ENCODE assay signal across 8 mouse cellular contexts in the genomic region with DNA sequence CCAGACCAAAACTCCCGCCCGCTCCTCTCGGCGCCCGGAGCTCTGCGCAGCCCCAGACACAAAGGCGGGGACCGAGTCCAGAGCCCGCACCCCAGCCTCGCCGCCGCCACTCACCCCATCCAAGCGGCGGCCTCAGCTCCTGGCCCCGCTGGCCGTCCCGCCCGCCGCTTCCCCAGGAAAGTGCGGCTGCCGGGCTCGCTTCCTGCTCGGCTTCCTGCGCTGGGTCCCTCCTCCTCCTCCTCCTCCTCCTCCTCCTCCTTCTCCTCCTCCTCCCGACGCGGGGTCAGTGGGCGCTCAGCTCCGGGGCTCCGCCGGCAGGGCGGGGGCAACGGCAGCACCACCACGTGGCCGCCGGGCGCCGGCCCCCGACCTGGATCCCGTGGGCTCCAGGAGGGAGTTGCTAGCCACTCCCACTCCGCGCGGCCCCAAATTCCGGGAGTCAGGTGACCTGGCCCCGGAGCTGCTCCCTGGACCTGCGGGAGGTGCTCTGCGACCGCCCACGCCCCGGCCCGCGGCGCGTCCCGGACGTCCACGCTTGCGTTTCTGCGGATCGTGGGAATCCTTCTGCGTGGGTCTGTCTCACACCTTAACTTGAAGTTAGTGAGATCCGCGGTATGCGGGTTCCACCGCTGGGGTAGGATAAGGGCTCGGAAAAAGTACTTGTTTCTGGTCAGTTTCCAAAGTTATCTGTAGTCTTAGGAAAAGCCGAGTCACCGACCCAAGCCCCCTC. TPM values are rescaled to one million over a fixed set of nuclear protein-coding genes. Genes with fewer than 3 reads are reported as not detected.
DNase-seq lines count a peak whose midpoint lies in the region; ATAC-seq and TF ChIP-seq lines count a peak whose summit lies in the region.

A gene (minus strand): TSS at position 216 of the 730 bp plus-strand sequence.

- H3K27me3 ChIP-seq in embryonic facial prominence, embryonic 13.5 days = no peaks in the 10 kb centered on the region
- no peaks in the 10 kb centered on the region; the same call in 1 of the 2 replicates for H3K27me3 ChIP-seq in liver, embryonic 11.5 days (replicated peaks; ENCODE audit: control insufficient read depth, insufficient read depth, low read length)
- H3K27me3 ChIP-seq in testis, adult 2 months (ENCODE audit: control insufficient read depth, insufficient read depth, low read length) = no peaks in the 10 kb centered on the region

- TF ChIP-seq CTCF in testis, adult 2 months (IDR thresholded peaks at IDR 0.05; ENCODE audit: control insufficient read depth, insufficient read depth, insufficient replicate concordance, low read depth, low read length) = no peak

- WGBS in embryonic facial prominence, embryonic 13.5 days = under 1% methylated on average over 63 of the region's 68 CpGs
- under 1% methylated on average over 54 of the region's 68 CpGs for WGBS in liver, embryonic 11.5 days

- H3K4me3 ChIP-seq in embryonic facial prominence, embryonic 13.5 days = peak within 1 kb of the TSS; percentile 91
- H3K4me3 ChIP-seq in liver, embryonic 11.5 days (ENCODE audit: low read depth, low read length) = peak within 1 kb of the TSS; percentile 73
- peak within 1 kb of the TSS; percentile 89 for H3K4me3 ChIP-seq in testis, adult 2 months (ENCODE audit: control insufficient read depth, low read depth, low read length)

- H3K9ac ChIP-seq in embryonic facial prominence, embryonic 13.5 days = peak within 1 kb of the TSS; percentile 98
- H3K9ac ChIP-seq in liver, embryonic 11.5 days (ENCODE audit: low read depth, low read length) = peak within 1 kb of the TSS; percentile 75

- H3K27ac ChIP-seq in embryonic facial prominence, embryonic 13.5 days = peak within 1 kb of the TSS; percentile 93
- peak within 1 kb of the TSS; percentile 70 for H3K27ac ChIP-seq in liver, embryonic 11.5 days (ENCODE audit: low read depth, low read length)
- peak within 1 kb of the TSS; percentile 69 for H3K27ac ChIP-seq in testis, adult 2 months (ENCODE audit: control insufficient read depth, insufficient read depth, low read depth, low read length)

- peak; percentile 55; the same call in 1 of the 2 replicates for TF ChIP-seq POLR2A in testis, adult 2 months (IDR thresholded peaks at IDR 0.05; ENCODE audit: control insufficient read depth, low read depth, low read length)

- peak; percentile 91 for DNase-seq in 3134 (ENCODE audit: extremely low read depth, insufficient read length, low spot score)
- peak; percentile 91 for DNase-seq in adrenal gland, postnatal 14 days
- DNase-seq in heart, adult 9 months (ENCODE audit: low spot score in 2 of 2) = peak; percentile 70 to 74
- peak; percentile 91 to 92 for DNase-seq in kidney, adult 8-10 months
- DNase-seq in liver, embryonic 11.5 days (ENCODE audit: low spot score) = peak; percentile 75

- peak within 1 kb of the TSS; percentile 77 for H3K4me2 ChIP-seq in embryonic facial prominence, embryonic 13.5 days
- H3K4me2 ChIP-seq in liver, embryonic 11.5 days = peak within 1 kb of the TSS; percentile 90

- ATAC-seq in embryonic facial prominence, embryonic 13.5 days (ENCODE audit: insufficient number of reproducible peaks, insufficient read depth, low FRiP score, low TSS enrichment, low read depth) = peak; percentile 85
- peak; percentile 85 for ATAC-seq in liver, embryonic 11.5 days (replicated peaks; ENCODE audit: low FRiP score)
- ATAC-seq in monocyte, adult 5-6 weeks (replicated peaks; ENCODE audit: insufficient number of reproducible peaks, low FRiP score, low TSS enrichment, poor library complexity, severe bottlenecking) = 0 out of 2 replicates have a peak, but pooled peaks have one; percentile 15

- peaks cover 5% of the 10 kb centered on the region; the same call in 1 of the 2 replicates for H3K9me3 ChIP-seq in embryonic facial prominence, embryonic 13.5 days
- no peaks in the 10 kb centered on the region for H3K9me3 ChIP-seq in liver, embryonic 11.5 days (ENCODE audit: control insufficient read depth, low read length)

- peaks cover 30% of the 10 kb centered on the region for H3K4me1 ChIP-seq in embryonic facial prominence, embryonic 13.5 days
- peaks cover 5% of the 10 kb centered on the region for H3K4me1 ChIP-seq in liver, embryonic 11.5 days (replicated peaks; ENCODE audit: control insufficient read depth, insufficient read depth, low read length)
- no peaks in the 10 kb centered on the region; the same call in 1 of the 2 replicates for H3K4me1 ChIP-seq in testis, adult 2 months (ENCODE audit: control insufficient read depth, insufficient read depth, low read length)

- peaks cover 11% of the 10 kb centered on the region; the same call in 1 of the 2 replicates for H3K36me3 ChIP-seq in embryonic facial prominence, embryonic 13.5 days
- no peaks in the 10 kb centered on the region for H3K36me3 ChIP-seq in liver, embryonic 11.5 days (ENCODE audit: control insufficient read depth, insufficient read depth, low read length)
- H3K36me3 ChIP-seq in testis, adult 2 months (ENCODE audit: control insufficient read depth, insufficient read depth, low read length) = no peaks in the 10 kb centered on the region; the same call in 1 of the 2 replicates

RNA-seq across cellular contexts. Expression of the gene that starts here (rescaled TPM):
- total RNA-seq in adrenal gland, postnatal 14 days (2021) = 22.8 and 23.1 TPM in 2 replicates
- 78.9 and 87.3 TPM in 2 replicates for polyA plus RNA-seq in embryonic facial prominence, embryonic 13.5 days (2015; fragmentation: Nextera tagmentation; extraction: Ambion mirVana)
- polyA plus RNA-seq in liver, embryonic 11.5 days (2014; fragmentation: Nextera tagmentation; extraction: Ambion mirVana) = 19.6 and 20.2 TPM in 2 replicates
- 1.7 to 2.2 TPM (median 2.0 TPM) in 3 replicates for total RNA-seq in monocyte, adult 5-6 weeks (2017)
- 66.8 and 80.0 TPM in 2 replicates for polyA plus RNA-seq in testis, adult 2 months (2012; rRNA removed)

Comparison
In these comparisons a context has a peak if more than half of its experiments do, and no peak if none do; other contexts are left out.
1. Peak in every context shown above with its lines: DNase-seq, ATAC-seq, H3K4me3 ChIP-seq and H3K27ac ChIP-seq.
2. ATAC-seq: peak in every context shown above with its lines; median percentile 85 in embryonic facial prominence, embryonic 13.5 days; 85 in liver, embryonic 11.5 days; 15 in monocyte, adult 5-6 weeks.